Mouse (Mus musculus): ENCODE measurements at regions not wholly inside any gene's neighbourhood (a gene's known extent, or its start where the extent isn't known, plus 50 kb on each side); places are given as distances from the start of the nearest gene placed in this dataset.

GRCm38 (mm10) chr7:136445091-136445490, 449.3 kb upstream of the Mgmt start:
- TF ChIP-seq CTCF (IDR thresholded peaks at IDR 0.05 in 2 of 3, conservative IDR thresholded peaks at IDR 0.05 in 1 of 3; ENCODE audit: control insufficient read depth in 1 of 3, insufficient read depth in 1 of 3, low read depth in 2 of 3, low read length in 3 of 3, poor library complexity in 1 of 3, severe bottlenecking in 1 of 3) (no peak), GATA1 (IDR thresholded peaks at IDR 0.05; ENCODE audit: low read depth, low read length) (no peak), MYB (IDR thresholded peaks at IDR 0.05; ENCODE audit: low read depth, low read length) (no peak), MEF2A (IDR thresholded peaks at IDR 0.05; ENCODE audit: extremely low read depth, insufficient replicate concordance, low read depth, low read length, poor library complexity, severe bottlenecking) (no peak), CHD1 (IDR thresholded peaks at IDR 0.05; ENCODE audit: low read depth, low read length) (no peak), ZMIZ1 (IDR thresholded peaks at IDR 0.05; ENCODE audit: low read depth, low read length) (no peak), ZKSCAN1 (IDR thresholded peaks at IDR 0.05; ENCODE audit: low read depth, low read length) (no peak), SMC3 (IDR thresholded peaks at IDR 0.05; ENCODE audit: low read depth, low read length) (no peak), HCFC1 (IDR thresholded peaks at IDR 0.05; ENCODE audit: low read depth, low read length) (no peak), POLR2A (IDR thresholded peaks at IDR 0.05; ENCODE audit: control insufficient read depth in 1 of 2, insufficient read depth in 1 of 2, low read depth in 1 of 2, low read length in 2 of 2, poor library complexity in 1 of 2) (no peak), MAX (IDR thresholded peaks at IDR 0.05; ENCODE audit: low read length) (no peak)

Data from MEL (cell line).